Mouse (Mus musculus): ENCODE measurements at regions not wholly inside any gene's neighbourhood (a gene's known extent, or its start where the extent isn't known, plus 50 kb on each side); places are given as distances from the start of the nearest gene placed in this dataset.

DNA sequence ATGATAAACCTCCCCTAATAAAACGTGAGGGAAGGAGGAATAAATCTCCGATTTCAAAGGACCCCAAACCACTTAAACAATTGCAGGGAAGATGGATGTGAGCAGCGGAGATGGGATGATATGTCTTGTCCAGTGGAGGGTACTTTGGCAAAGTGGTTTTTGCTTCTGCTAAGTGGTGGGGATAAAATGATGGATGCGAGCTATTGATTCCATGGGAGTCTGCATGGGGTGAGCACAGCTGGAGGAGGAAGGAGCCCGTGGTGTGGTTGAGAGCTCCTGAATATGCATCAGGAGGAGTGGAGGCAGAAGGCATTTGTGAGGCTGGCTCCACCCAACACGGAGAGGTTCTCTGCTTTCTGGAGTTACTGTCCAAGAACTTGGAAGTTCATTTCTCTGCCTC lies 227.6 kb upstream of the Eef2kmt start:
- Histone ChIP-seq H3K4me1 (ENCODE audit: control insufficient read depth, insufficient read depth, low read length) (0 out of 2 replicates have a peak, but pooled peaks cover 2% of the 10 kb centered on the region), H3K27ac (ENCODE audit: insufficient read depth, low read depth, low read length) (no peak overlapping the region), H3K4me3 (ENCODE audit: insufficient read depth, low read depth, low read length) (no peak overlapping the region)
- no peak for TF ChIP-seq CTCF (IDR thresholded peaks at IDR 0.05; ENCODE audit: insufficient read depth, low read depth, low read length)
- no peak for TF ChIP-seq POLR2A (IDR thresholded peaks at IDR 0.05; ENCODE audit: insufficient read depth, low read depth, low read length)
- 50% methylated on average over 6 of the region's 6 CpGs for WGBS

- WGBS: 36% methylated on average over 1 of the region's 1 CpGs
Measured at GRCm38 (mm10) chr16:5480148-5480547, 224.4 kb upstream of the Eef2kmt start.

GRCm38 (mm10) chr16:5478970-5479369 lies 223.2 kb upstream of the Eef2kmt start:
- Histone ChIP-seq H3K27ac (ENCODE audit: insufficient read depth, low read depth, low read length) (no peak overlapping the region), H3K4me1 (ENCODE audit: control insufficient read depth, insufficient read depth, low read length) (0 out of 2 replicates have a peak, but pooled peaks cover 5% of the 10 kb centered on the region), H3K4me3 (ENCODE audit: insufficient read depth, low read depth, low read length) (no peak overlapping the region)
- TF ChIP-seq CTCF (IDR thresholded peaks at IDR 0.05; ENCODE audit: insufficient read depth, low read depth, low read length): no peak
- no peak for TF ChIP-seq POLR2A (IDR thresholded peaks at IDR 0.05; ENCODE audit: insufficient read depth, low read depth, low read length)

More at GRCm38 (mm10) chr16:5480148-5480547, 224.4 kb upstream of the Eef2kmt start:
- 0 out of 2 replicates have a peak, but pooled peaks cover 5% of the 10 kb centered on the region for H3K4me1 ChIP-seq (ENCODE audit: control insufficient read depth, insufficient read depth, low read length)
- TF ChIP-seq CTCF (IDR thresholded peaks at IDR 0.05; ENCODE audit: insufficient read depth, low read depth, low read length): no peak
- no peak for TF ChIP-seq POLR2A (IDR thresholded peaks at IDR 0.05; ENCODE audit: insufficient read depth, low read depth, low read length)
- H3K27ac ChIP-seq (ENCODE audit: insufficient read depth, low read depth, low read length): no peak overlapping the region
- no peak overlapping the region for H3K4me3 ChIP-seq (ENCODE audit: insufficient read depth, low read depth, low read length)

- WGBS: 22% methylated on average over 5 of the region's 5 CpGs
- Histone ChIP-seq H3K4me3 (ENCODE audit: insufficient read depth, low read depth, low read length) (no peak overlapping the region), H3K4me1 (ENCODE audit: control insufficient read depth, insufficient read depth, low read length) (peaks cover 10% of the 10 kb centered on the region; the same call in 1 of the 2 replicates), H3K27ac (ENCODE audit: insufficient read depth, low read depth, low read length) (no peak overlapping the region)
- TF ChIP-seq CTCF (IDR thresholded peaks at IDR 0.05; ENCODE audit: insufficient read depth, low read depth, low read length) (no peak), POLR2A (IDR thresholded peaks at IDR 0.05; ENCODE audit: insufficient read depth, low read depth, low read length) (no peak)
Measured at GRCm38 (mm10) chr16:5471321-5471720, 215.5 kb upstream of the Eef2kmt start.

DNA sequence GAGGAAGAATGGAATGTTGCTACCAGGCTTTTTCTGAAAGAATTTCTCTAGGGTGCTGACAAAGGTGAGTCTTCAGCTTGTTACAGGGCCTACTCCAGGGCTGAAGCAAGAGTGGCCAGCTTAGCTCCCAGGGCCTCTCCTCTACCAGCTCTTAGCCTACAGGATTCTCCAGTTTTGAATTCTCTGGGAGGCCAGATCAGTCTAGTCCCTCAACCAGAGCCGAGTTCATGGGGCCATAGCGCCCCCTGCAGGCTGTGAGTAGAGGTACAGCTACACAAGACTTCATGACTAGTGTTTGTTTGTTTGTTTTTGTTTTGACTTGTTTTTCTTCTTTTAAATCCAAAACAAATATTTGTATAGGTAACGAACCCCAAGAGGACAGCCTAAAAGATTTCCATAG lies 211.8 kb upstream of the Eef2kmt start:
- no peak overlapping the region for H3K4me3 ChIP-seq (ENCODE audit: insufficient read depth, low read depth, low read length)
- H3K4me1 ChIP-seq (ENCODE audit: control insufficient read depth, insufficient read depth, low read length): no peaks in the 10 kb centered on the region
- no peak for TF ChIP-seq POLR2A (IDR thresholded peaks at IDR 0.05; ENCODE audit: insufficient read depth, low read depth, low read length)
- TF ChIP-seq CTCF (IDR thresholded peaks at IDR 0.05; ENCODE audit: insufficient read depth, low read depth, low read length): peak; percentile 34; the same call in 1 of the 2 replicates
- no peak overlapping the region for H3K27ac ChIP-seq (ENCODE audit: insufficient read depth, low read depth, low read length)
- WGBS: 16% methylated on average over 3 of the region's 3 CpGs

DNA sequence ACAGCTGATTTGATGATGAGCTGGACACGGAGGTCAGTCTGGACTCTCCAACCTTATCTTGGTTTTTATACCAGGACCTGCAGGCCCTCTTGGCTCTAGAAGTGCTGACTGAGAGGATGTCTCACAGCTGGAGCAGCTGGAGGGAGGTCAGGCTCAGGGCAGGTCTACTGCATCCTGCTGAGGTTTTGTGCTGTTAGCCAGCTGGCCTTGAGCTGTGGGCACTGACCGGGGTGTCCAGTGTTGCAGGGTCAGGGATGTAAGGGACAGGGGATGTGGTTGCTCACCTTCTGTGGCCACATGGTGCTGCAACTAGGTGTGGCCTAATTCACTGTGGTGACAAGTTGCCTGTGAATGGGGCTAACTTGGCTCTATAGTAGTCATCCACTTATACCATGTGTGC lies 211.0 kb upstream of the Eef2kmt start:
- Histone ChIP-seq H3K4me3 (ENCODE audit: insufficient read depth, low read depth, low read length) (no peak overlapping the region), H3K27ac (ENCODE audit: insufficient read depth, low read depth, low read length) (no peak overlapping the region), H3K4me1 (ENCODE audit: control insufficient read depth, insufficient read depth, low read length) (no peaks in the 10 kb centered on the region)
- no peak for TF ChIP-seq POLR2A (IDR thresholded peaks at IDR 0.05; ENCODE audit: insufficient read depth, low read depth, low read length)
- no peak for TF ChIP-seq CTCF (IDR thresholded peaks at IDR 0.05; ENCODE audit: insufficient read depth, low read depth, low read length)
- 57% methylated on average over 2 of the region's 2 CpGs for WGBS

DNA sequence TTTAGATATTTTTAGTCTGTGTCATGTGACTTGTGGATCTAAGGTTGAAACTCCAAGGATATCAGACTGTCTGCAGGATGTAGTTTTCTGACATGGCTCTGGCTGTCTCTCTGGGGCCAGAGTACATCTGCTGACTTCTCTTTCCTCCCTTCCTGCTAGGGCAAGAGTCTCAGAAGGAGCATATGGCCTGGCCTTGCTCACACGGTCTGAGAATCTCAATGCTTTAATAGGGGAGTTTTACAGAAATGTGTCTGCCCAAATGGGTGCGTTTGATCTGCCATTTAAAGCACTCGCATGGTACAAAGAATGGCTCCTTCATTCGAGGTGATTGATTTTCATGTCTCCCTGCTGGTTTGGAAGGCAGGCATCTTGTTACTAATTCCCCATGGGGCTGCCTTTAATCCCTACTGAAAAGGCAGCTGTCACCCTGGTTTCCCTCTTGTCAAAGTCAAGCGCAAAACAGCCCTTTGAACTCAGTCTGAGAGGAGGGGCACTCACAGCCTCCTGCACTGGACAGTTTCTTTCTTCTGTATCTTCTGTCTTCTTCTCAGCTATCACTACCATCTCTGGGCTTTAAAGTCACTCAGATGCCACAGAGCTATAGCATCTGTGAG lies 199.7 kb upstream of the Eef2kmt start:
- Histone ChIP-seq H3K27ac (ENCODE audit: insufficient read depth, low read depth, low read length) (no peak overlapping the region), H3K4me1 (ENCODE audit: control insufficient read depth, insufficient read depth, low read length) (no peaks in the 10 kb centered on the region), H3K4me3 (ENCODE audit: insufficient read depth, low read depth, low read length) (no peak overlapping the region)
- no peak for TF ChIP-seq POLR2A (IDR thresholded peaks at IDR 0.05; ENCODE audit: insufficient read depth, low read depth, low read length)
- no peak for TF ChIP-seq CTCF (IDR thresholded peaks at IDR 0.05; ENCODE audit: insufficient read depth, low read depth, low read length)
- 41% methylated on average over 5 of the region's 5 CpGs for WGBS

DNA sequence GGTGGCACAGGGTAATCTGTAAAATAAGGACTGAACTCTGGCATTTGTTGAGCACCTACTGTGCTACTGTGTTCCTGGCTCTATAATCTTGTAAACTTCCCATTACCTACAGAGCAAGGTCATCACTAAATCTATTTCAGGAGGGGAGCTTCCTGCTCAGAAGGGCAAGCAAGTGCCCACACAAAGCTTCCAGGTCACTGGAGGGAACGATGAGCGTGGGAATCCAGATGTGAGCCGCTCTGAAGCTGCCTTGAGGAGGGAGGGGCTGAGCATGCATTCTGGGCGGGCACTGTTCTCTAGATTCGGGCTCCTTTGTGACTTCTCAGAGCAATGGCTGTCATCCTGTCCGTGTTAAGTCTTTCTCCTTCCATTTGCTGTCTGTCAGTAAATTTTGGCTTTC lies 198.5 kb upstream of the Eef2kmt start:
- Histone ChIP-seq H3K4me3 (ENCODE audit: insufficient read depth, low read depth, low read length) (no peak overlapping the region), H3K27ac (ENCODE audit: insufficient read depth, low read depth, low read length) (no peak overlapping the region), H3K4me1 (ENCODE audit: control insufficient read depth, insufficient read depth, low read length) (no peaks in the 10 kb centered on the region)
- TF ChIP-seq POLR2A (IDR thresholded peaks at IDR 0.05; ENCODE audit: insufficient read depth, low read depth, low read length) (no peak), CTCF (IDR thresholded peaks at IDR 0.05; ENCODE audit: insufficient read depth, low read depth, low read length) (no peak)
- WGBS: 44% methylated on average over 6 of the region's 6 CpGs

DNA sequence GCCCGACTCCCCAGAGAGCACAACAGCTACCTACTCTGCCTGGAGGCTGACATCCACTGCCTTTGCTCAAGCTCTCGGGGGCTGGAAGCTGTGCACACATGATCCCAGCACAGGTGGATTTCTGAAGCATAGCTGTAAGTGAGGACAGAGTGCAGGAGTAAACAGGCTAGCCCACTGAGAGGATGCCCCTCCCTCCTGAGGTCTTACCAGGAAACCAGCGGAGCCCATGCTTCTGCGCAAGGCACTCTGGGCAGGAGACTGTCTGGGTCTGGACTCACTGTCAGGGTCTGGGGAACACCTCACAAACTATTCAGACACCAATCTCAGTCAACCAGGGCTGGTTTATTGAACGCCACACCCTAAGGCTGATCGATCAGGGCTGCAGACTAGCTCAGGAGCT lies 197.2 kb upstream of the Eef2kmt start:
- no peaks in the 10 kb centered on the region for H3K4me1 ChIP-seq (ENCODE audit: control insufficient read depth, insufficient read depth, low read length)
- no peak for TF ChIP-seq POLR2A (IDR thresholded peaks at IDR 0.05; ENCODE audit: insufficient read depth, low read depth, low read length)
- TF ChIP-seq CTCF (IDR thresholded peaks at IDR 0.05; ENCODE audit: insufficient read depth, low read depth, low read length): no peak
- no peak overlapping the region for H3K27ac ChIP-seq (ENCODE audit: insufficient read depth, low read depth, low read length)
- WGBS: 92% methylated on average over 6 of the region's 6 CpGs
- no peak overlapping the region for H3K4me3 ChIP-seq (ENCODE audit: insufficient read depth, low read depth, low read length)
